Mouse (Mus musculus) gastrocnemius, postnatal 25 days (tissue): Measurements from ENCODE around the gene Kctd13. TPM values are rescaled to one million over a fixed set of nuclear protein-coding genes. Genes with fewer than 3 reads are reported as not detected.
A peak's percentile ranks its signal among the peaks of the same experiment; 100 is the strongest.

ENCODE experiments used
- DNase-seq: peaks from one replicate; pipeline ENCODE4 v3.0.0; 2022
- total RNA-seq, 2 experiments: library from RNA; stranded (reverse); gene quantifications; 1 replicate in 1 of 2; 2 replicates in 1 of 2; pipeline ENCODE4 v1.2.3; 2021

The Kctd13 gene
- total RNA-seq, 2 experiments from 2014 or later = 1.8 to 2.2 TPM

DNA sequence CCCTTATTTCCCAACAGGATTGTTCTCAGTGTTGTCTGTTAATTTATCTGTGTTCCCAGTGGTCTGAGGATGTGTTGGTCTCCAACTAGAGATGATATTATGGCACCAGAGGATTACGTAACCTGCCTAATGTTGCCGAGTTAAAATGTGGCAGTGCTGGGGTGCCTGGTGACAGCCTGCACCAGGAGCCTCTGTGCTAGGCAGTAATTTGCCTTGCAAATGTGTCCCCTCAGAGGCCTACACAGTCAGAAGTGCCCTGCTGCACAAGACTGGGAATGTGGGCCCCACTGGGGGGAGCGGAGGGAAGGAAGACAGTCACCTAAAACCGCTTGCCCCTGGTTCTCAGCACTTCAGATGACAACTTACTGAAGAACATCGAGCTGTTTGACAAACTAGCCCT lies 13.1 kb downstream of the Kctd13 start:
- no peak for DNase-seq

DNA sequence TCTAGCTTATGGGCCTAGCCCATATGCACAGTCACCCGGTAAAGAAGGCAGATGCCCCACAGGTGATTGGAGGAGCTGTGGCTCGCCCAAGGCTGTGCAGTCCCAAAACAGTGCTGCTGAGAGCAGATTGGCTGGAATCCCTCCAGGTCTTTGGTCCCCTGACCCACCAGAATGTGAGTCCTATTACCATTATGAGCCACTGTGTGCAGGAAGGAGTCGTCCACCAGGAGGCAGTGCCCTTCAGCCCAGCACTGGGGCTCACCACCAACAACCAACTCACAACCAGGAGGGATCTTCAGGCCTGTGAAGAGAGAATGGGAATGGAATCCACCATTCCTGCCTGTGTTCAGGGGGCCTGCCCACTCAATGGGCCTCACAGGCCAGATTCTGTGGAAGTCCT lies 17.9 kb downstream of the Kctd13 start:
- no peak for DNase-seq

DNA sequence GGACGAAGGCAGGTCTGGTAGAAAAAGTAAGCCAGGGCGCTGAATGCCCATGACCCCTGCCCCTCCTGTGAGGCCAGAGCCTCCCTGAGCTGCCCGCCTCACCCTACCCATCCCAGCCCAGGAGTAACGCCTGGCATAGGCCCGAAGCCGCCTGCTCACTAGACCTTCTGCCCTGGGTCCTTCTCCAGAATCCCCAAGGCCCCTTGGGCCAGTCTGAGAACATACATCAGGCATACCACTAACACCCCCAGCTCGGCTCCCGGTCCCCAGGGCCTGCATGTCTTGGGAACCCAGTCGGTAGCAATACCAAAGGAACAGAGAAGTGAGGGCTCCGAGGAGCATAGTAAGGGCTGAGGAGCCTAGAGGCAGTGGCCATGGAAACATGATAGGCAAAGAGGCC lies 19.9 kb downstream of the Kctd13 start:
- DNase-seq = no peak

DNA sequence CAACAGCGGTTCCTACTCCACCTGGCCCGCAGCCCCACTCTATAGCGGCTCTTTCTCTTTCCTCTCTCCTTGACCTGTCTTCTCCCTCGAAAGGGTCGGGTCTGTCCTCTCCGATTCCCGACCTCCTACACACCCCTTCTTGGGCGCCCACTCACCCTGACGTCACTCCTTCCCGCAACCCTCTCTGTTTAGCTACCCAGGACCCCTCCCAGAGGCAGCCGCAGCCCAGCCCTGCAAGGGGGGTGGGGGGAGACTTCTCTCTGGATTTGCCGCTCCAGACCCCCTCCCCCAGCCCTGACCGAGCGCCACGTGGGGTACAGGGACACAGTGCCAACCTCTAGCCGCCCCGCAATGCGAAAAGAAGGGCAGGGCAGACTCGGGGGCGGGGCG lies 20.7 kb downstream of the Kctd13 start, which contains the start of gene Asphd1:
Gene Asphd1 (minus strand): TSS at position 180 of the 390 bp plus-strand sequence.
- DNase-seq = no peak

DNA sequence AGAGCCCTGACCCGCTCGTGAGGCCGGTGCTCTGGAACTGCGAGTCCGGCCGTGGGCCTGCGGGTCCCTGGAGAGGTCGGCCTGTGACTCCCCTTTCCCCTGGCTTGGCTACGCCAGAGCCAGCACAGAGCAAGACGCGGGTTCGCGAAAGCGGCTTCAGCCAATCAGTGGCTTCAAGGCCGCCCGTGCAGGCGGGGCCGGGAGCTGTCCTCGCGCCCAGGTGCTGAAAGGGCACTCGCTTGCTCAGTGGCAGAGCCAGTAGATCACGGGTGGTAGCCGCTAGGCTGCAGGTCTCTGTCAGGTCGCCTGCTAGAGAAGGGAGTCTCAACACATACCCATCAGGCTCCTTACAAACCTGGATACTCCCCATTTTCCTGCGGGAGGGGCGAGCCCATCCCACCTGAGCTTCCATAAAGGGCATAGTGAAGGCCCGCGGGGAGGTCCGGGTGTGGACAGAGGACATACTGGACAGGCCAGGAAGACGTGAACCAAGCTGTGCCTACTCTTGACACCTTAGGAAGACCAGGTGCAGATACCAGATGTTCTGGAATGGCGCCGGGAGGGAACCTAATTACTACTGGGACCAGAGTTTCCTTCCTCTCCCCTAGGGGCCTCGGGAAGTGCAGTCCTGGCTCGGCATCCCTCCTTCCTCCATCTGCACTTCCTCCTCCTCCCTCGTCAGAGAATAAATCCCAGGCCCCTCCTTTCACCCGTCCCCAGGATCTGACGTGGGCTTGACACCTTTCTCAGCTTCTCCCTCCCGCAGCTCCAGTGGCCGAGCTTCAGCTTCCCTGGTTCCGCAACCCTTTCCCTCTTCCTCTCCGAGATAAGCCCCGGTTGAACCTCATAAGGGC lies 21.3 kb downstream of the Kctd13 start, which contains the start of gene Sez6l2:
Gene Sez6l2 (plus strand): TSS at position 771 of the 854 bp plus-strand sequence.
- peak; percentile 81 for DNase-seq

DNA sequence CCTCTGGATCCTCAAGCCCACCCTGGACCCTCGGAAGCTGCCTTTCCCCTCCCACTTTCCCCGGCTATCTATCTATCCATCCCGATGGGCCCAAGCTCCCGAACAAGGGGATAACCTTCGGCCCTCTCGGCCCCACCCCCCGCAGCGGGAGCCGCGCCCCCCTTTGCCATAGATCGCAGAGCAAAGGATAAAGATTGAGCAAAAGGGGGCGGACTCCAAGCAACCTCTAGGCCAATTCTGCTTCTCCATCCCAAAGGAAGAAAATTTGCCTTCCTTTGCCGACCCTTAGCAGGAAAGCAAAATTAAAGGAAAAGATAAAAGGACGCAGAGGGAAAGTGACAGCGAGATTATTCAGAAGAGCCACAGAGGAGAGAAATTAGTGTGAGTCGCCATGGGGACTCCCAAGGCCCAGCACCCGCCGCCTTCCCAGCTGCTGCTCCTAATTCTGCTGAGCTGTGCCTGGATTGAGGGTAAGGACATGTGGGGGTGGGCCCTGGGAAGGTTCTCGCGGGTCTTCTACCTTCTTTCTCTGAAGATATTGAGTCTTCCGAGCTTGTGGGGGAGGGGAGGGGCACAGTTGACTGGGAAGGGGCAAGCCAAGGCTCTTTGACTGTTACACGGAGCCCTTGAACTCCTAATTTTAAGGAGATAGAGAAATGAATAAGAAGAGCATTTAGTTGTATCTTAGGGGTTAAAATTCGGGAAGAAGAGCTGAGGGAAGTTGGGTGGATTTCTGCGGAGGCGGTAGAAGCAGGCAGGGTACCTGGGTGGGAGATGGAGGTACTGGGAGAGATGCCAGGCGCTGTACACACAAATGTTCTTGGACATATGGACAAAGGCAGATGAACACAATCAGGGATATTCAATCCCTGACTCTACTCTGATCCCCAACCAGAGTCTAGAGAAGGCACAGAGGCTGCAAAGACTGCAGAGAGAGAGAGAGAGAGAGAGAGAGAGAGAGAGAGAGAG lies 22.3 kb downstream of the Kctd13 start:
- no peak for DNase-seq

DNA sequence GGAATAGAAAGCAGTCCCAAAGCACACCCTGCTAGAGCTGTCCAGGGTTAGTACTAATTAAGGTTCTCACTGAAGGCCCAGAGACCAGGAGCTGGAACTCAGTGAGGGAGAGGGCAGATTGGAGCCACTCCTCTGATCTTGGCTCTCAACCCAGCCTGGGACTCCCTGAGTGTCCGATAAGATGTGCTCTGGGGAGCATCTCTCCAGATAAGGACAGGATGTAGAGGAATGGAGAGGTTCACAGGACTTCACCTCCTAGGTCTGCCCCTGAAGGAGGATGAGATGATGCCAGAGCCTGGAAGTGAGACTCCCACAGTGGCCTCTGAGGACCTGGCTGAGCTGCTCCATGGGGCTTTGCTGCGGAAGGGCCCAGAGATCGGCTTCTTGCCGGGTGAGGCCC lies 23.1 kb downstream of the Kctd13 start:
- no peak for DNase-seq

DNA sequence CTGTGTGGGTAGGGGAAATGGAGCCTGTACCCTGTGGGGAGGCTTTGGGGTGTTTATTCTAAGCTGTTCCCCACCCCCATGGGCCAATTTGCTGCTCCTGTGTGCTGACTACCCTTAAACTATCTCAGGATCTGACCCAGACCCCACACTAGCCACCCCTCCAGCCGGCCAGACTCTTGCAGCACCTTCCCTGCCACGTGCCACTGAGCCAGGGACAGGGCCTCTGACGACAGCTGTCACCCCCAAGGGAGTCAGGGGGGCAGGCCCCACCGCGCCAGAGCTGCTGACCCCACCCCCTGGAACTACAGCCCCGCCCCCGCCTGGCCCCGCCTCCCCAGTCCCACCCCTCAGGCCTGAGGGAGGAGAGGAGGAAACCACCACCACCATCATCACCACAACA lies 24.0 kb downstream of the Kctd13 start:
- DNase-seq = no peak

DNA sequence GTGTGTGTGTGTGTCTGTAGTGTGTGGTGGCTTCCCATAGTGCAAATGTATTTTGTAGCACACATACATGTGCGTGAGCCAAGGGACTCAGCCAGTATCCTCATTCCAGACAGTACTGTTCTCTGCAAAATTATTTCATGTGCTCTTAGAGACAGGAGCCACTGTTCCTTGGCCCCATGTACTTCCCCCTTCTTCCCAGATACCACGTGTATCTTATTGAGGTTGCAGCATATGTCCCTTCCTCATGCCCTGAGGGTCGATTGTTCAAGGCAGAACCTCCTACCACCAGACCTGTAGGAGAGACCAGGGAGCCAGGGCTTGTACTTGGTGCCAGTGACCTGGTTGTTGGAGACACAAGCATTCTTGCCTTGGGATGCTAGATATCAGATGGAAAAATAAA lies 26.4 kb downstream of the Kctd13 start:
- no peak for DNase-seq

DNA sequence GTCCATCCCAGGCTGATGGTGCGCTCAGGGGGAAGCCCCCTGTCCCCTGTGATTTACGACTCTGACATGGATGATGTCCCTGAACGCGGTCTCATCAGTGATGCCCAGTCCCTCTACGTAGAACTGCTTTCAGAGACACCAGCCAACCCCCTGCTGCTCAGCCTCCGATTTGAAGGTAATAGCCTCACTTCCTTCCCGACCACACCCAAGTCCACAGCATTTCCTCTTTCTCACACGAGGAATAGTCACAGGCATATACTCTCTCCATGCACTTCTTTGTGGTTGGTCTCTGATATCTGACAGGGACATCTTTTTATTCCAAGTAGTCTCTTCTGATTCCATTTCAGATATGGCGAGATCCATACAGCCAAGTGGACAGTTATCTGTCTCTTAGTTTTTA lies 31.1 kb downstream of the Kctd13 start:
- no peak for DNase-seq

DNA sequence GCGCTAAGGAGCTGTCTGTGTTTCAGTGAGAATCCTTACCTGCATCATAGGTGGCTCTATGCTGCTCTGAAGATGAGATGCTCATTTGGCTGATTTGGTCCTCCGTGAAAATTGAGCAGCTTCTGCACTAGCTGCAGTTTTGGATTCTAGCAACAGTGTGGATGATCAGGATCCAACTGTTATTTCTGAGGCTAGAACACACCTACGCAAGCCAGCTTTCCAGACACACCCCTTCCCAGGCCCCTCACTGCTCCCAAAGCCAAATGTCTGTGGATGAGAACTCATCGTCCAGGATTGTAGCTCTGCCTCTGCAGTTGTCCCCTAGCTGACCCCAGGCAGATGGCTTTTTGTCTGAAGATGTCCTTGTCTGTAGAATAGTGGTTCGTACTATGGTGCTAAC lies 32.4 kb downstream of the Kctd13 start:
- DNase-seq = no peak

DNA sequence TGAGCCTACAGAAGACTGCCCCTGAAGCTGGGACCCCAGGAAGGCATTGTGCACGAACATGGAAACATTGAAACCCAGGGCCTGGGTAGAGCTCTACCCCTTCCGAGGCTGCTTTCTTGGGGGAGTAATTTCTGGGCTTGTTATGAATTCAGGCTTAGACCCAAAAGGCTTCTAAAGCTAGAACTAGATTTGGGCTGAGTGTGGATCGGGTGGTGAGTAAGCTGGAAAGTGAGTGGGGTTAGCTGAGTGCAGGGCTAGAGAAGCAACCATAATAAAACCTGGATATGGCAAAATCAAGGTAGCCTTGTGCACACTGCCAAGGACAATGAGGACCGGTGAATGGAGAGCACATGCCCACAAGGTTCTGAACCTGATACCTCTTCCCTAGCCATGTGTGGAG lies 33.3 kb downstream of the Kctd13 start:
- no peak for DNase-seq

DNA sequence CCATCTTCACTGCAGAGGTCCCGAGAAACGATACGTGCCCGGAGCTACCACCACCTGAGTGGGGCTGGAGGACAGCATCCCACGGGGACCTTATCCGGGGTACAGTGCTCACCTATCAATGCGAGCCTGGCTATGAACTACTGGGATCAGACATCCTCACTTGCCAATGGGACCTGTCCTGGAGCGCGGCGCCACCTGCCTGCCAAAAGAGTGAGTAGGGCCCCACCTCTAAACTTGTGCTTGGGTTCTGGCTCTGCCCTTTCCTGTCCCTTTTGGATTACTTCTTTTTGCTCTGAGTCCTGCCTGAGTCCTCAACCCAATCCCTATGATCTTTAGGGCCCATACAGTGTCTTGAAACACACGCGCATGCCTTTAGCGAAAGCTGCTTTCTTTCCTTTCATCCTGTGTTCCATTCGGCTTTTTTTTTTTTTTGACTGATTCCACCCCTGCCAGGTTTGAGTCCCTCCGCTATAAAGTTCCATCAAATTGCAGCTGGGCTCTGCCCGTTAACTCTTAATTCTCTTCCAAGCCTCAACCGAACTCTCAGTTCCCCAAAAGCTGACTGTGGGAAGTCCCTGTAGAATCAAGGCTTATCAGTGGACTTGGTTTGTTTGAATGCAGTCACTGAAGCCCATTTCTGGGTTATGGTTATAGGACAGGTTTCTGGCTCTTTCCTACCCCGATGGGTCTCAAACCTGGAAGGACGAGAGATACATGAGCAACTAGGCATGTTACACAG lies 35.0 kb downstream of the Kctd13 start:
- no peak for DNase-seq

DNA sequence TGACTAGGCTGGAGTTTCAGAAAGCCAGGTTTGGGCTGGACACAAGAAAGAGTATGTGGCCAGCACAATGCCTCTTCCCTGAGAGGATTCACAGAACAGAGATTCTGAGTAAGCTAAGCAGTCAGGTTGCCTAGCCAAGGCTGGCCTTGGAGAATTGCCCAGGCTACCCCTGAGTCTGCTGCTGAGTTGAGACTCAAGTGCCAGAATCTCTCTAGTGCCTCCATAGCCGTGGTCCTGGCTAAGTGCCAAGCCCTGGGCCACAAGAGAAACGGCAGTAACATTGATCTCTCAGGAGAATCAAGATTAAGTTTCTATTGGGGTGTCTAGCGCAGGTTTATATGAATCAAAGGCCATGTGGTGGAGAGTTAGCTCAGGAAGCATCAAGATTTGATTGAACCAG lies 36.9 kb downstream of the Kctd13 start:
- no peak for DNase-seq

DNA sequence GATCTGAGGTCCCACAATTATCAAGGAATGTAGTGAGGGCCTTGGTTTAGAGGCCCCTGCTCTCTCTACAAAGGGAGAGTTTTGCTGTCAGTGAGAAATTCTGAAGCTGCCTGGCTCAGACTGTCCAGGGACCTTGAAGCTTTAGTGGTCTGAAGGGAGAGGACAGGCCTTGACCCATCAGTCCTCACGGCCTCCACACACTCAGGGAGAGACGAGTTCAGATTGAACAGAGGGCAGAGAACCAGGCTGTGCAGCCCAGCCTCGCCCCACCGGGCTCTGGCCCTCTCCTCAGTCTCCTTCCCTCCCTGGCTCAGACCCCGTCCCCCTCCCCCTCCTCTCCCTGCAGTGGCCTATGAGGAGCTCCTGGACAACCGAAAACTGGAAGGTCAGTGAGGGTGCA lies 38.7 kb downstream of the Kctd13 start:
- no peak for DNase-seq

DNA sequence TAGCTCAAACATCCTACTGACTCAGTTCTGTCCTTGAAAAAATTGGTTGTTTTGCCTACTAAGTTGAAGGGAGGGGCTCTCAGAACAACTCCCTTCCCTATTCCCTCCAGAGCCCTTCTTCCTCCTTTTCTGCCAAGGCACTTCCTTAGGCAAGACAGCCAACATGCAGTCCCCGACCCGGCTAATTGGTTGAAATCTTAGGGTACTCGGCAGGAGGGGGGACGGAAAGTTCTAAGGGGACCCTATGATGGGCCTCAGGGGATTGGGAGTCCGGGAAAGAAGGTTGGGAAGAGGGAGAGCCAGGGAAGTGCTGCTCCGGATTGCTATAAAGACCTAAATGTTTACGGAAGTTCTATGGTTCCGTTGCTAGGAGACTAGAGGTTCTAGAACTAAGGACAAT lies 46.8 kb downstream of the Kctd13 start:
- no peak for DNase-seq

DNA sequence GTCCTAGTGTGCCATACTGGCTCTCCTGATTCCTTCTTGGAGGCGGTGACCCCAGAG lies 47.0 kb downstream of the Kctd13 start, which contains the start of gene Cdipt:
Gene Cdipt (plus strand): TSS at position 22 of the 57 bp plus-strand sequence.
- DNase-seq = no peak

DNA sequence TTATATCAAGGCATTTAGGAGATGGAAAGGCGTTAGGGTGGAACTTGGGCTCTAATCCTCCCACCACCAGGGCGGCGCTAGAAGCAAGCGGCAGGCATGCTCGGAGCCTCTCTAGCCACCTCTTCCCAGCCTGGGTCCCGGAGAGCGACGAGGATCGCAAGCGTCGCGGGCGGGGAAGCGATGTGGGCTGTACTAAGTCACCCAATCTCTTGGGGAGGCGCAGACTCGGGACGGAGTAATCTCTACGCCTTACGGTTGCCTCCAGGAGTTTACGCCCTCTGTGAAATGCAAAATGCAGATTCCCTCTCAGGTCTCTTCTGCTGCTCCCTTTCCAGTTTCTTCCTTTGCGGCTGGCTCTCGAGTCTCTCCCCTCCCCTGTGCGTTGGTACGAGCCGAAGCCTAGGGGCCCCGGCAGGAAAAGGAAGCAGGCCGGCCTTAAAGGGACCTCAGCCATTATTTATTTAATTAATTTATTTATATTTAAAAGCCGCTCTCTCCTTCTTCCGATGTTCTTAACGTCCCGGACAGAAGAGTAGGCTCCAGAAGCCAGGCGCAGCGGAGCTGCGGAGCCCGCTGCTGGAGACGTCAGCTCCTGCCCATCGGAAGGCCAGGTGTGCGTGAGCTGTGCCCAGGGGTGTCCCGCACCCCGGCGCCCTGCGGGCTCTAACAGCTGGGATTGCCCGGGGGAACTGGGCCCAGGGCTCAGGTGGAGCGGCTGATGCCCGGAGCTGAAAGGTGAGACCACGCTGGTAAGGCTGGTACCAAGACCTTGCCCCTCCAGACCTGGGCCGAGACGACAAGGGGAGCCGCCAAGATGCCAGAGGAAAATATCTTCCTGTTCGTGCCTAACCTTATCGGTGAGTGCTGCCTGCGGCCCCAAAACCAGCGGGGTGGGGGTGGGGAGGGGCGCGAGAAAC lies 47.5 kb downstream of the Kctd13 start, which contains the start of gene Cdiptos:
Gene Cdiptos (minus strand): TSS at position 149 of the 917 bp plus-strand sequence.
- DNase-seq = peak; percentile 94

DNA sequence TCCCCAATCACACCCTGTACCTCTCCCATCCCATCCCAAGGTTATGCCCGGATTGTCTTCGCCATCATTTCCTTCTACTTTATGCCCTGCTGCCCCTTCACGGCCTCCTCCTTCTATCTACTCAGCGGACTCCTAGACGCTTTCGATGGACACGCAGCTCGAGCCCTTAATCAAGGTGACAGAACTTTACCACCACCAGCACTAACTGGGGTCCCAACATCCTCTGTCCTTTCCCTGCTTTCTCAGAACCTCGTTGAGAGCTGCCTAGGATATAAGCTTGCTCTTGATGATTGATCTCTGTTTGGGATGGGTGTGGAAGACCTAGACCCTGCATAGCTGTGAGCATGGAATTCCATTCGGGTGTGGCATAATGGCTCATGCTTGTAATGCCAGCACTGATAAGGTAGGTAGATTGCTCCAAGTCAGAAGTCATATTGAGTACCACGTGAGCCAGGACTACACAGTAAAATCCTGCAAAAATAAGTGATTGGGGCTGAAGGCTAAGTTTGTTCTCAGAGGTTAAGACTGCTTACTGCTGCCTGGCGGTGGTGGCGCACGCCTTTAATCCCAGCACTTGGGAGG lies 48.3 kb downstream of the Kctd13 start:
- no peak for DNase-seq

DNA sequence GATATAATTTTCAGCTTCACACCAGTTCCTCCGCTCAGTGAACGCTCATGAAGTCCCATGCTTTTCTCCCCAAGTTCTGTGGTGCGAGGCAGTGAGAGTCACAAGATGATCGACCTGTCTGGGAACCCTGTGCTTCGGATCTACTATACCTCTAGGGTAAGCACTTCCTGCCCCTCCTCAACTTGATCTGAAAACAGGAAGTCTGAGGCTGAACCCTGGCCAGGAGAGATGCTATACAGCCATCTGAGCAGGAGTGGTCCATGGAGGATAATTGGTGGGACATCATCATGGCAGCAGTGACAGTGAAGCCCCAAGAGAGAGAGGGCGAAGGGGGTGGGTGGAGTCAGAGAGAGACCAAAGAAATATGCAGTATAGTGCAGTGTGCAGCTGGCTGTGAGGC lies 50.2 kb downstream of the Kctd13 start:
- DNase-seq = no peak

DNA sequence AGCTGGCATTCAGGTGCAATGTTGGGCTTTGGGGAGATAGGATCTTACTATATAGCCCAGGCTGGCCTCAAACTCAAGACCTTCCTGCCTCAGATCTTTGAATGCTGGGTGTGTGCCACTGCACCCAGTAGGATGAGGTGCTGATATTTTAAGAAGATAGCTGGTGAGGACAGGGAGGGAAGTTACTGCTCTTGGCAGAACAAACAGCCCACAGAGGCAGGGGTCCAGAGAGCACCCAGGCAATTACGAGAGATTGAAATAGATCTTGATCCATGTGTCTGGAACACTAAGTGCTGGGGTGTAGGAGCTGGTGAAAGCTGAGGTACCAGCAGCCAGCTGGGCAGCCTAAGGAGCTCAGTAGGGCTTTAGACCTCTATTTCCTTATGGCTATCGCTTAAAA lies 52.9 kb downstream of the Kctd13 start:
- DNase-seq = peak; percentile 44
